Mouse (Mus musculus) intestine, embryonic 14.5 days (tissue): Measurements from ENCODE around the gene Pla2g6. TPM values are rescaled to one million over a fixed set of nuclear protein-coding genes. Genes with fewer than 3 reads are reported as not detected.

ENCODE experiments used
- ATAC-seq: fragments of 200-750 bp; cut with Nextera tagmentation; replicated peaks from 2 replicates; pipeline ENCODE4 v1.8.0; 2017; ENCODE audit warnings: low read depth, moderate number of reproducible peaks, moderate TSS enrichment, moderate library complexity; ENCODE audit not compliant: low FRiP score, low TSS enrichment
- DNase-seq: peaks from one replicate; pipeline ENCODE4 v3.0.0-alpha.2; 2018; ENCODE audit warnings: low spot score
- H3K27ac ChIP-seq: fragments of 300-500 bp; sonication (generic); 2 replicates; pipeline ENCODE4 v1.5.1; 2014; ENCODE audit warnings: low read depth, mild to moderate bottlenecking, control low read depth
- H3K27me3 ChIP-seq: fragments of 300-500 bp; sonication (generic); replicated peaks from 2 replicates; pipeline ENCODE4 v1.6.1; 2014; ENCODE audit warnings: low read length, control low read depth; ENCODE audit not compliant: control insufficient read depth, insufficient read depth
- H3K36me3 ChIP-seq: fragments of 300-500 bp; sonication (generic); 2 replicates; pipeline ENCODE4 v1.6.1; 2014; ENCODE audit warnings: low read length, control low read depth; ENCODE audit not compliant: control insufficient read depth, insufficient read depth
- H3K4me1 ChIP-seq: fragments of 300-500 bp; sonication (generic); replicated peaks from 2 replicates; pipeline ENCODE4 v1.6.1; 2014; ENCODE audit warnings: low read length, control low read depth, mixed read lengths; ENCODE audit not compliant: control insufficient read depth, insufficient read depth
- H3K4me2 ChIP-seq: fragments of 300-500 bp; sonication (generic); 2 replicates; pipeline ENCODE4 v1.6.1; 2014; ENCODE audit warnings: low read length
- H3K4me3 ChIP-seq: fragments of 300-500 bp; sonication (generic); 2 replicates; pipeline ENCODE4 v1.5.1; 2014; ENCODE audit warnings: low read depth, low read length, control low read depth, mixed read lengths
- H3K9ac ChIP-seq: fragments of 300-500 bp; sonication (generic); 2 replicates; pipeline ENCODE4 v1.6.1; 2014; ENCODE audit warnings: mild to moderate bottlenecking, low read length
- H3K9me3 ChIP-seq: fragments of 300-500 bp; sonication (generic); 2 replicates; pipeline ENCODE4 v1.6.1; 2016; ENCODE audit warnings: low read length, control low read depth; ENCODE audit not compliant: control insufficient read depth
- WGBS: fragments of 180-500 bp; shearing (Covaris S2); extraction: QIAGEN DNeasy Blood & Tissue Kit; methylation state at CpG from one replicate; pipeline ENCODE4 v1.1.7; 2014; 5-methylcytosine and 5-hydroxymethylcytosine counted together
- microRNA counts: library from miRNA; unstranded; fragments of <30 nt; microRNA quantifications from one replicate; lab custom pipeline; 2016
- microRNA-seq: library from miRNA; unstranded; fragments of <30 nt; microRNA quantifications from one replicate; pipeline ENCODE4, GENCODE M21; 2016
- polyA plus RNA-seq: library from polyadenylated mRNA; unstranded; fragments of >200 nt; fragmentation: Nextera tagmentation; extraction: Ambion mirVana; gene quantifications from 2 replicates; pipeline ENCODE4 v1.2.1, GENCODE M21; 2014

The Pla2g6 gene
- polyA plus RNA-seq, 1 experiment from 2014 or later: 20.7 TPM

DNA sequence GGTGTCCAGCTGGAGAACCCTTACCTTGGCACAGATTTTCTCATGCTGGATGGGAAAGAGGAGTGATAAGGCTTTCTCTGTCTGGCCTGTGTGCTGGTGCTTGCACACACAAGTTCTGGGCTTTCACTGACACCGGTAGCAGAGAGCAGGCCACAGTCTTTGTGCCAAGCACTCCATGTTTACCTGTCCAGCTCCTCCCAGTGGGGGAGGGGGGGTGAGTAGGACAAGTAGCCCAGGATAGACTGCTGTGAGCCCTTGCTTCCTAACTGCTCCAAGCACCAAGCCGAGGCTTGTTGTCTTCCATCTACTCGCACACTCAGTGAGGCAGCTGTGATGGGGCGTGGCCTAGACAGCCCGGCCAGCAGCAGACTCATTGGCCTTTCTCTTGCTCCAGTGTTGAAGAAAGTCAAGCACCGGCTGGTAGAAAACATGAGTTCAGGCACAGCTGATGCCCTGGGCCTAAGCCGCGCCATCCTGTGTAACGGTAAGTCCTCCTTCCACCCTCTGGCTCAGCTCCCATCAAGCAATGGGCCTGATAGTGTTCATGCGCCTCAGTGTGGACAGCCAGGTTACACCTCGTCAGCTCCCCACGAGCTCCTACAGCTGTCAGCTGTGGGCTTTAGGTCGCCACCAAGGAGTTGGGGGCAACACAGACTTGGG is 85.5 kb downstream of the Pla2g6 start:
- 77% methylated on average over 13 of the region's 13 CpGs for WGBS
- ATAC-seq: peak; percentile 54
- no peak overlapping the region for H3K27ac ChIP-seq

GRCm38 (mm10) chr15:79238036-79238435 is 90.2 kb downstream of the Pla2g6 start:
- 76% methylated on average over 6 of the region's 6 CpGs for WGBS
- H3K27me3 ChIP-seq: no peaks in the 10 kb centered on the region

More for the DNA sequence above, 85.5 kb downstream of the Pla2g6 start:
- Histone ChIP-seq H3K9ac (no peak overlapping the region), H3K4me1 (peaks cover 3% of the 10 kb centered on the region; the same call in 1 of the 2 replicates), H3K4me3 (no peak overlapping the region), H3K9me3 (no peaks in the 10 kb centered on the region), H3K27me3 (no peaks in the 10 kb centered on the region), H3K4me2 (no peak overlapping the region), H3K36me3 (peaks cover 65% of the 10 kb centered on the region)
- no peak for DNase-seq

More at GRCm38 (mm10) chr15:79238036-79238435, 90.2 kb downstream of the Pla2g6 start:
- Histone ChIP-seq H3K4me2 (no peak overlapping the region), H3K36me3 (peaks cover 65% of the 10 kb centered on the region), H3K4me1 (no peaks in the 10 kb centered on the region), H3K27ac (no peak overlapping the region), H3K9me3 (no peaks in the 10 kb centered on the region), H3K4me3 (no peak overlapping the region), H3K9ac (no peak overlapping the region)
- ATAC-seq (no peak), DNase-seq (no peak)

MicroRNAs encoded within 50 kb of the gene (microRNA counts, 519-probe panel; counts per million panel counts)
- 422 counts per million, percentile 1 among the panel's probes with 10 or more counts for microRNA mmu-miR-1943 (lab: Ali Mortazavi, UCI)

Small RNA genes within 50 kb of the gene (microRNA-seq; reads per million reads assigned to microRNA genes)
- gene Mir1943: 2.4 reads per million, percentile 25 among the genes with 10 or more reads in this experiment

Other genes with a start within 250 kb of the Pla2g6 start
- gene Micall1, start 219.5 kb downstream of the Pla2g6 start, polyA plus RNA-seq: 9.3 and 9.9 TPM in 2 replicates
- gene Polr2f, start 187.4 kb downstream of the Pla2g6 start, polyA plus RNA-seq: 398 and 414 TPM in 2 replicates
- 7.4 and 8.2 TPM in 2 replicates for gene 1700088E04Rik, start 187.1 kb downstream of the Pla2g6 start, polyA plus RNA-seq
- 17.2 TPM in 2 replicates for gene Sox10, start 163.2 kb downstream of the Pla2g6 start, polyA plus RNA-seq
- 28.3 and 30.1 TPM in 2 replicates for gene Pick1, start 99.2 kb downstream of the Pla2g6 start, polyA plus RNA-seq
- gene Gm49486, start 99.0 kb downstream of the Pla2g6 start, polyA plus RNA-seq: 0.30 and 0.58 TPM in 2 replicates
- 0.13 and 0.19 TPM in 2 replicates for gene Slc16a8, start 73.6 kb downstream of the Pla2g6 start, polyA plus RNA-seq
- gene Baiap2l2, start 42.9 kb downstream of the Pla2g6 start, polyA plus RNA-seq: 4.8 and 9.4 TPM in 2 replicates
- gene Maff, start 18.2 kb upstream of the Pla2g6 start, polyA plus RNA-seq: 6.4 and 8.9 TPM in 2 replicates
- gene Tmem184b, start 75.2 kb upstream of the Pla2g6 start, polyA plus RNA-seq: 53.0 and 56.6 TPM in 2 replicates
- 64.4 and 78.1 TPM in 2 replicates for gene Csnk1e, start 127.2 kb upstream of the Pla2g6 start, polyA plus RNA-seq
- 0.08 TPM in 1 of 2 replicates, not detected in the other for gene Kcnj4, start 176.9 kb upstream of the Pla2g6 start, polyA plus RNA-seq
- gene Kdelr3, start 188.0 kb upstream of the Pla2g6 start, polyA plus RNA-seq: 46.9 and 55.0 TPM in 2 replicates
- 77.6 and 78.6 TPM in 2 replicates for gene Ddx17, start 218.4 kb upstream of the Pla2g6 start, polyA plus RNA-seq